Mouse (Mus musculus): ENCODE results near the gene Gltp. TPM values are rescaled to one million over a fixed set of nuclear protein-coding genes. Genes with fewer than 3 reads are reported as not detected.

Gene Gltp
- total and polyA plus RNA-seq, 2 experiments from 2014 or later, result 51.0 to 55.0 TPM

- H3K4me1 ChIP-seq (ENCODE audit: insufficient read depth, low read length), result no peaks in the 10 kb centered on the region
- H3K27me3 ChIP-seq (ENCODE audit: insufficient read depth, low read length), result no peaks in the 10 kb centered on the region
- no peak overlapping the region for H3K27ac ChIP-seq
- ATAC-seq, result peak; percentile 71
- WGBS, result 58% methylated on average over 14 of the region's 14 CpGs
- peak; percentile 65 for DNase-seq (ENCODE audit: low spot score)
- TF ChIP-seq CTCF (IDR thresholded peaks at IDR 0.05; ENCODE audit: low read depth), result peak; percentile 77
- H3K36me3 ChIP-seq (ENCODE audit: insufficient read depth, low read length), result no peaks in the 10 kb centered on the region
- no peak overlapping the region for H3K9ac ChIP-seq (replicated peaks; ENCODE audit: low read length)
- H3K4me3 ChIP-seq (ENCODE audit: low read length), result no peak overlapping the region
- H3K9me3 ChIP-seq (ENCODE audit: low read length), result no peaks in the 10 kb centered on the region
- no peak overlapping the region for H3K4me2 ChIP-seq (ENCODE audit: low read depth, low read length)
Observed at GRCm38 (mm10) chr5:114702403-114703392, 11.9 kb upstream of the Gltp start.

- Histone ChIP-seq H3K4me1 (ENCODE audit: insufficient read depth, low read length) (no peaks in the 10 kb centered on the region), H3K9ac (replicated peaks; ENCODE audit: low read length) (no peak overlapping the region), H3K9me3 (ENCODE audit: low read length) (no peaks in the 10 kb centered on the region), H3K36me3 (ENCODE audit: insufficient read depth, low read length) (no peaks in the 10 kb centered on the region), H3K4me2 (ENCODE audit: low read depth, low read length) (no peak overlapping the region), H3K27ac (no peak overlapping the region), H3K4me3 (ENCODE audit: low read length) (no peak overlapping the region), H3K27me3 (ENCODE audit: insufficient read depth, low read length) (no peaks in the 10 kb centered on the region)
- 68% methylated on average over 7 of the region's 7 CpGs for WGBS
- DNase-seq (ENCODE audit: low spot score) (no peak), ATAC-seq (no peak)
- TF ChIP-seq CTCF (IDR thresholded peaks at IDR 0.05; ENCODE audit: low read depth), result no peak
Observed at GRCm38 (mm10) chr5:114699015-114699414, 8.2 kb upstream of the Gltp start.

DNA sequence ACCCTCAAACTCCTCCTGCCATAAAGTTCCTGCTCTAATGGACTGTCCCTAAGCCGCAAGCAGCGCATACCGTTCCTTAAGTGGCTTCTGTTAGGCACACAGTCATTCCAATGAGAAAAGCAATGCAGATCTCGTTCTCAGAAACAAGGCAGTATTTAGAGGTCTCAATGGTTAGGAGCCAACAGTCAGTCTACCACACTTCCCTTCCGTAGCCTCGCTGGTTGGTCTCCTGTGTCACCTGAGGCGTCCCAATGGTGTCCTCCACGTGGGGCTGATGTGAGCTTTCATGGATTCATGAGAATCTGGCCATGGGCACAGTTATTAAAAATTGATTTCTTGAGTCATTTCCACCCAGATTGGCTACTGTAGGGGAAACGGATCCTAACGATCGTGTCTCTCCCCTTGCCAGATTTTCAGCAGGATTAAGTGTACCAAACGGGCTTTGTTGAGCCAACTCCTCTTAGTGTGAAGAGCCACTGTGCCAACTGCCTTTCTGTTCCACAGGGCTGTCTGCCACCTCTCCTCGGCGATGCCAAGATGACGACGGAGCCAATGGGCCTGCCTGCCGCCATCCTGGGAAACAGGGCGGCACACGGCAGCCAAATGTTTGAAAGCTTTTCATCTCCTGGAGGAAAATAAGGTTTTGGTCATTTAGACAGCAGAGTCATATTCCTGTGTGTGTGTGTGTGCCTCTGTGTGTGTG, 7.4 kb upstream of the Gltp start:
- Histone ChIP-seq H3K9ac (replicated peaks; ENCODE audit: low read length) (no peak overlapping the region), H3K4me1 (ENCODE audit: insufficient read depth, low read length) (no peaks in the 10 kb centered on the region), H3K9me3 (ENCODE audit: low read length) (no peaks in the 10 kb centered on the region), H3K27me3 (ENCODE audit: insufficient read depth, low read length) (no peaks in the 10 kb centered on the region), H3K4me3 (ENCODE audit: low read length) (no peak overlapping the region), H3K27ac (peak overlapping the region; percentile 33), H3K36me3 (ENCODE audit: insufficient read depth, low read length) (no peaks in the 10 kb centered on the region), H3K4me2 (ENCODE audit: low read depth, low read length) (no peak overlapping the region; the same call in 1 of the 2 replicates)
- ATAC-seq (peak; percentile 83), DNase-seq (ENCODE audit: low spot score) (peak; percentile 87)
- no peak for TF ChIP-seq CTCF (IDR thresholded peaks at IDR 0.05; ENCODE audit: low read depth)
- WGBS, result 51% methylated on average over 19 of the region's 19 CpGs

DNA sequence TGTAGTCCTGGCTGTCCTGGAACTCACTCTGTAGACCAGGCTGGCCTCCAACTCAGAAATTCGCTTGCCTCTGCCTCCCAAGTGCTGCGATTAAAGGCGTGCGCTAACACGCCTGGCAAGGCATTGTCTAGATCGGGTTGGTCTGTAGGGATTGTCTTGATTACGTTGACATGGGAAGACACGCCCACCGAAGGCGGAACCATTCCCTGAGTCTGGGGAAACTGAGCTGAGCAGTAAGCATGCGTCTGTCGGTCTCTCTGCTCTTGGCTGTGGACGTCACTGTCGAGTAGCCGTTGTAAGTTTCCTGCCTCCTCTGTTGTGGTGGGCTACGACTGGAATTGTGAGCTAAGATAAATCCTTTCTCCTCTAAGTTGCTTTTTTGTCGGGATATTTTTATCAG, 6.2 kb upstream of the Gltp start:
- no peak overlapping the region for H3K9ac ChIP-seq (replicated peaks; ENCODE audit: low read length)
- no peaks in the 10 kb centered on the region for H3K27me3 ChIP-seq (ENCODE audit: insufficient read depth, low read length)
- no peak overlapping the region for H3K4me3 ChIP-seq (ENCODE audit: low read length)
- 86% methylated on average over 17 of the region's 17 CpGs for WGBS
- DNase-seq (ENCODE audit: low spot score) (no peak), ATAC-seq (no peak)
- H3K4me2 ChIP-seq (ENCODE audit: low read depth, low read length), result no peak overlapping the region
- H3K9me3 ChIP-seq (ENCODE audit: low read length), result no peaks in the 10 kb centered on the region
- H3K36me3 ChIP-seq (ENCODE audit: insufficient read depth, low read length), result no peaks in the 10 kb centered on the region
- TF ChIP-seq CTCF (IDR thresholded peaks at IDR 0.05; ENCODE audit: low read depth), result no peak
- H3K27ac ChIP-seq, result no peak overlapping the region
- H3K4me1 ChIP-seq (ENCODE audit: insufficient read depth, low read length), result no peaks in the 10 kb centered on the region

DNA sequence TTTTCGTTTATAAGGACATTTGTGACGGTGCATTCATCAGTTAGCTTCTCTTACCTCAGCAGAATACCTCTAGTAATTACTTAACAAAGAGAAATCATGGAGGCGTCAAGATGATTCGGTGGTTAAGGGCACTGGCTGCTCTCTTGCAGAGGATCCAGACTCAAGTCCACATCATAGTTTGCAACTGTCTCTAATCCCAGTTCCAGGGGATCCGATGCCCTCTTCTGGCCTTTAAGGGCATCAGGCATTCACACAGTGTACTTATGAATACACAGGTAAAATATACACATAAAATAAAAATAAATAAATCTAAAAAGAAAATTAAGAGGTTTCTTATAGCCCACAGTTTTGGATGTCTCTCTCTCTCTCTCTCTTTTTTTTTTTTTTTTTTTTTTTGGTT, 5.0 kb upstream of the Gltp start:
- peak; percentile 18; the same call in 1 of the 2 replicates for TF ChIP-seq CTCF (IDR thresholded peaks at IDR 0.05; ENCODE audit: low read depth)
- Histone ChIP-seq H3K4me1 (ENCODE audit: insufficient read depth, low read length) (no peaks in the 10 kb centered on the region), H3K4me3 (ENCODE audit: low read length) (no peak overlapping the region), H3K36me3 (ENCODE audit: insufficient read depth, low read length) (no peaks in the 10 kb centered on the region), H3K4me2 (ENCODE audit: low read depth, low read length) (no peak overlapping the region), H3K9ac (replicated peaks; ENCODE audit: low read length) (no peak overlapping the region), H3K9me3 (ENCODE audit: low read length) (no peaks in the 10 kb centered on the region), H3K27ac (no peak overlapping the region), H3K27me3 (ENCODE audit: insufficient read depth, low read length) (no peaks in the 10 kb centered on the region)
- ATAC-seq (no peak), DNase-seq (ENCODE audit: low spot score) (no peak)
- WGBS, result 73% methylated on average over 5 of the region's 5 CpGs

DNA sequence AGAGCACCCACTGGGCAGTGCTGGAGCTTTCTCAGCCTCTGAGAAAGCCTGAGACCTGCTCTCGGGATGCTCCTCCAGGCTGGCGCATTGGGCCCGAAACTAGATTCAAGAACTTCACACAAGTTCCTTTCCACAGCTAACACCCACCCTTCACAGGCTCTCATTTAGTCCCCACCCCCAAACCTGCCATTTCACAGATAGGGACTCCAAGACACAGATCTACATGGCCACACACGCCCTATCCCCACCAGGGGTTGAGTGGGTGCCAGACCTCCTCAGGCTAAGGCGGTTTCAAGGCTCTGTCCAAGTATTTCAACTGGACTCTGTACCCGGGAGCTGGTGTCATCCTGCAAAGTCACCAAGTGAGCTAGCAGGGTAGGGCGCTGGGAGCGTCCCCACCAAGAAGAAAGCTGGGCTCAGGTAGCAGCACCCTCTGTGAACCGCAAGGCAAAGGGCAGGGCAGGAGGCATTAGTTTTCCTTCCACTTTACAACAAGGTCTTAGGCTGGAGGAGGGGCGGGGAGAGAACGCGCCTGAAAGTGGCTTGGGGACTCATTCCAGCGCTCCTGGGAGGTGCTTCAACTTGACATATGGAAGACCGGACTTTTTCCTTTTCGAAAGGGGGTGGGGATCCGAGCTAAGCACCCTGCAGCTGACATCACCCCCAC, 951 bp downstream of the Gltp start:
- TF ChIP-seq CTCF (IDR thresholded peaks at IDR 0.05; ENCODE audit: low read depth), result no peak
- WGBS, result 17% methylated on average over 16 of the region's 16 CpGs

More for the DNA sequence above, 951 bp downstream of the Gltp start:
- no peaks in the 10 kb centered on the region for H3K9me3 ChIP-seq (ENCODE audit: low read length)
- no peaks in the 10 kb centered on the region for H3K27me3 ChIP-seq (ENCODE audit: insufficient read depth, low read length)
- no peak overlapping the region for H3K27ac ChIP-seq
- H3K4me3 ChIP-seq (ENCODE audit: low read length), result peak overlapping the region; percentile 82
- peak overlapping the region; percentile 83 for H3K9ac ChIP-seq (replicated peaks; ENCODE audit: low read length)
- ATAC-seq, result no peak
- peaks cover 16% of the 10 kb centered on the region; the same call in 1 of the 2 replicates for H3K4me1 ChIP-seq (ENCODE audit: insufficient read depth, low read length)
- no peak for DNase-seq (ENCODE audit: low spot score)
- no peaks in the 10 kb centered on the region for H3K36me3 ChIP-seq (ENCODE audit: insufficient read depth, low read length)
- H3K4me2 ChIP-seq (ENCODE audit: low read depth, low read length), result peak overlapping the region; percentile 87
